Mouse (Mus musculus): ENCODE results near the gene Dip2b.

The Dip2b gene

DNA sequence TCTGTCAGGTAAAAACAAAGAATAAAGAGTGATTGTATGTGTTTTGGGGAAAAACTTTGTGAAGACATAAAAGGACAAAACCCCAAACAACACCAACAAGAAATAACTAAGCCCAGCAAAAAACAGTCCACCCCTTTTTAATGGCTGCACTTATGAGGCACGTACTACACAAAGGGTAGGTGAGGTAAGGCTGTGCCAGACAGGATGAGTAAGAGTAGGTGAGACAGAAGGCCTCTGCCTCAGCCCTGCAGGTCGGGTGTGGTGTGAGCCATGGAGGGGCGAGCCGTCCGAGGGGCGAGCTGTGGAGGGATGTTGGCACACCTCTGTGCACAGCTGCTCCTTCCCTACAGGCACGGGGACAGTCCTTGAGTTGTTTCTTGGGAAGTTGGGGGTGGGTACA lies 12.5 kb downstream of the Dip2b start:
- in situ Hi-C loops (cut with MseI, MboI) = no loop called here

DNA sequence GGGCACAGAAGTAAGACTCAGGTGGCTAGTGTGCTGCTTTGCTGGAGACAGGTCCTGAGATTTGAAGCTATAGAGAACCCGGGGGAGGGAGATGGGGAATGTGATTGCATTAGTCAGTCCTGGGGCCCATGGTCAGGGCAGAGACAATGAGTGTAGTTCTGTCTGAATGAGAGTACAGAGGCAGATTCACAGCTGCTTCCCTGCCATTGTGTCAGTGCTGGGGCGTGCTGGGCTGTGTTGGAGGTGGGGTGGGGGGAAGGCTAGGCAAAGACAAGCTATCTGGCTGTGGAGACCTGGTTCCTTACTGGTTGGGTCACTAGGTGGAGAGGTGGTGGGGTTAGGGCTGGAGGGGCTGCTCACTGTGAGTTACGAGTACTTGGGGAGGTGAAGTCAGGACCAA lies 14.3 kb downstream of the Dip2b start:
- in situ Hi-C loops (cut with MseI, MboI) = no loop called here

DNA sequence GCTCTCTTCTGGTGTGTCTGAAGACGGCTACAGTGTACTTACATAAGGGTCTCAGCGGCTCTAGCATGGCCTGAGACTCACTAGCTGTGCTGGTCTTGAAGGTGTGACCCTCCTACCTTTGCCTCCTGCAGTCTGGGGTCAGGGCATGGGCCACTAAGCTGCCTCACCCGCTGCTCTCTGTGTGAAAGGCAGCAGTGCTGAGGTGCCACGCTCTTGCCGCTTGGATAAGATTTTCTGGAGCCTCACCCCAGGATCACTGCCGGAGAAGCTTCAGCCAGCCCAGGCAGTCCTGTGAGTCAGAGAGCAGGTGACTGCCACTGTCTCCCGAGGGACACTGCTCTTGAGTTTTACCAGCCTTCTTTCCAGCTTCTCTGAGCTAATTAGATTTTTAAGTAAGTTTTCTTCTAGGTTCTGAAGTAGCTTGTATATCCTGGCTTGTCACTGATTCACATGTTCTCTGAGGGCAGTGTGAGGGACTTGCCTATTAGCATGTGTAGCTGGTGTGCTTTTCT lies 18.0 kb downstream of the Dip2b start:
- in situ Hi-C loops (cut with MseI, MboI) = no loop called here

DNA sequence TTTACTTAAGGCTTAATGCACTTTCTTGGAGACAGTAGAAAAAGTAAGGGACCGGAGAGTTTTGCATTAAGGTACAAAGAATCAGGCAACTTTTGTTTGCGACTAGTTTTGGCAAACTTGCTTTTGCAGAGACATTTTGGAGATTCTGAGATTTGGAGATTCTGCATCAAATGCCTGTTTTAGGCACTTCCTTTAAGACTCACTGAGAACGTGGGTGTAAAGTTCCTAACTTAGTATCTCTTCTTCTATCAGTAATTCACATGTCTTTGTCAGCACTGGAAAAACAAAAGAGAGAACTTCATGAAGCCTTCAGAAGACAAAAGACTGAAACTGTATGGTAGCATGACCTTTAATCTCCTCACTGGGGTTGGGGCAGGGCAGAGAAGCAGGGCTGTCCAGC lies 19.2 kb downstream of the Dip2b start:
- in situ Hi-C loops (cut with MseI, MboI) = no loop called here

DNA sequence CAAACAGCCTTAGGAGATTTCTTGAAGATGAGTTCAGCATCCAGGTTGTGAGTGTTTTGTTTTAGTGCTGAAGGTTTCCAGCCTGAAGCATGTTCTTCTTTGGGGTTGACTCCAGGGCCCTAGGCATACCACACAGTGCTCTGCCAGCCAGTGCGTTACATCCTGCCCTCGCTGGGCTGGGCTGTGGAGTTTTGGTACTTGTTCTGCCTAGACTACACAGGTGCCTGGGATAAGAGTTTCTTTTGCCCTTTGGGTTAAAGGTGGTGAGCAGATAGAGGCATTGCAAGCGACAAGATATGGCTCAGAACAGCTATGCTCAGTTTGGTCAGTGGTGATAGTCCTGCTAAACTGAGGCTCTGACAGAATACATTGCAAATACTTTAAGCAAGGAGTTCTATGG lies 19.7 kb downstream of the Dip2b start:
- in situ Hi-C loops (cut with MseI, MboI) = no loop called here

DNA sequence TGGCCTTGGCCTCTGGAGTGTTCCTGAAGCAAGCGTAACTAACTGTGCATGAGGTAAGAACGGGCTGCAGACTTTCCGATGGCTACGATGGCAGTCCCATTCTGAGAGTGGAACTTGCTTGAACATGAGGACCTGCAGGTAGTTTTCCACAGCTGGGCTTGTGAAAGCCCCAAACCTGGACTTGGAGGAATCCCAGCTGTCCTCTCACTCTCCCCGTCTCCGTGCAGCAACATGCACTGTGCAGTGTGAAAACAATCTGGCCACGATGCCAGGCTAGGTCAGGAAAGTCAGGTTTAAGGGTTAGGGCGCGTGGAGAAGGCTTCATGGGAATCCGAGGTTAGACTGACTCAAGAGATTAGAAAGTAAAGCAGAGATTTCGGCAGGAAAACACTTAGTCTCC lies 20.4 kb downstream of the Dip2b start:
- in situ Hi-C loops (cut with MseI, MboI) = no loop called here

DNA sequence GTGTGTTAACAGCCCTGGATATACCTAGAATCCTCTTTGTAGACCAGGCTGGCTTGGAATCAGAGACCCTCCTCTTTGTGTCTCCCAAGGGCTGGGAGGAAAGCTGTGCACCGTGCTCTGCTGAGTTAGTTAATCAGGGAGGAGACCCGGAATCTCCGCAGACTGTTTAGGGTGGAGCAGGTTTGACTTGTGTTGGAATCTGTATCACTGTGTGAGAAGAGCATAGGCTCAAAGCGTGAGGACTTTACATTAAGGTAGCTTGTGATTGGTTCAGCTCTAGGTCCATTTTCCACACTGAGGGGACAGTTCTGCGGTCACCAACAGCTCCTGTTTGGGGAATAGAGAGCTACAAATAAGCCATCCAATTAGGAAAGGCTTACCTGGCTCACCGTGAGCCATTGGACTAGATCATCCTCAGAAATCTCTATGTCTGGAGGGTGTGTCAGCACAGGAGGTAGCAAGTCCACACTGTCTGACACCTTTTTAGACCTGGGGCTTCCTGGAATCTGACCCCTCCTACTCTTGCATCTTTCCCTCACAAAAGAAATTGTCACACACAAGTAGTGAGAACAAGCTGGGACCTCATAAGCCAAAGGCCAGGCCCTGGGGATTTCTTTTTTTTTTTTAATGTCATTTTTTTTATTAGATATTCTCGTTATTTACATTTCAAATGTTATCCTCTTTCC lies 21.3 kb downstream of the Dip2b start:
- in situ Hi-C loops (cut with MseI, MboI) = no loop called here

DNA sequence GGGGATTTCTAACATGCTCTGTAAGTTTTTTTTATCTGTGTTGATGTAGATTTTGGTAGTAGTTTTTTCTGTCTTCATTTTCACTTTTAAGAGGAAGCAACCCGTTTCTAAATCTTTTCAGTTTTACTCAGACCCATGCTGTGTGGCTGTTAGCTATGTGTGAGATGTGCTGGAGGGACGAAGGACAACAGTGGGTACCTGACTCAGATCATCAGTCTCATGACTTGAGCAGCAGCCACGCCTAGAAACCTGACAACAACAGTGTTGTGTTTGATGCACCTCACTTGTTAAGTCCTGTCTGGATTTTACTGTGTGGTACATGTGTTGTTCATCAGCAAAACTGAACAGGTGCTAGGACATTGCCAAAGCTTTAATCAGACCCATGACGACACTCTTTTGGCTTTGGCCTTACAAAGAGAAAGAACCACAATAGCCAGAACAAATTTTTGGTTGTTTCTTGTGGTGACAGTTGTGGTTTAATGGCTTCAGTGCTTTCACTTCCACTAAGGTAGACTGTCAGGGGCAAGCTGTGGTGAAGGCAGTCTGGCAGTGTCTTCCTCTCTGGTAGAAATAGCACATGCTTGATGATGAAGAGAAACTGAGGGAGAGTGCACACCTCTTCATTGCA lies 22.2 kb downstream of the Dip2b start:
- in situ Hi-C loops (cut with MseI, MboI) = no loop called here

DNA sequence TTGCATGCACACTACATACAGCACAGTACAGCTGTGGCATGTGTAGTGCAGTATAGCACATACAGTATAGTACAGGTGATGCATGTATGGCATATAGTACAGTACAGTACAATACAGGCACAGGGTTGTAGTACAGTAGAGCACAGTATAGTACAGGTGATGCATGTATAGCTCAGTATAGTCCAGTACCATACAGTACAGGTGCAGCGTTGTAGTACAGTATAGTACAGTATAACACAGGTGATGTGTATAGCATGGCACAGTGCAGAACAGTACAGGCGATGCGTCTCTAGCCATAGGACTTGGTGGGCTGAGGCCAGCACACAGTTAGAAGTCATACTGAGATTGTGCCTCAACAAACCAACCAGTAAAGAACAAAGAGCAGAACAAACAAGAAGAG lies 22.9 kb downstream of the Dip2b start:
- in situ Hi-C loops (cut with MseI, MboI) = no loop called here

DNA sequence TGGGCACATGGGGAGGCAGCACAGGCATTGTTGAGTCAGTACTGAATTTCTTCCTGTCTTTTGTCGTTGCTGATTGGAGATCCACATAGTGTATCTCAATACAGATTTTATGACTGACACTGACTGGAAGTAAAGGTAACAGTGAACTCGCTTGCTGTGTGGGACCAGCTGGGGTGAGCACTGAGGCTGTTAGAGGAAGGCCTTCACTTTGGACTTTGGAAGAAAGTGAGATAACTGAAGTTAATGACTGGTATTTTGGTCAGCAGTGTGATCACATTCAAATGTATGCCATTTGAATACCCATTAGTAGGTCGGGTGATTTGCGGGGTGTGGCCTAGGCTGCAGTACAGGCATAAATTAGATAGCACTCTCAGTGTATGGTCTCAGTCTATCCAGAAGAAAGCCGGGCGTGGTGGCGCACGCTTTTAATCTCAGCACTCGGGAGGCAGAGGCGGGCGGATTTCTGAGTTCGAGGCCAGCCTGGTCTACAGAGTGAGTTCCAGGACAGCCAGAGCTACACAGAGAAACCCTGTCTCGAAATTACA lies 24.8 kb downstream of the Dip2b start:
- in situ Hi-C loops (cut with MseI, MboI) = no loop called here

DNA sequence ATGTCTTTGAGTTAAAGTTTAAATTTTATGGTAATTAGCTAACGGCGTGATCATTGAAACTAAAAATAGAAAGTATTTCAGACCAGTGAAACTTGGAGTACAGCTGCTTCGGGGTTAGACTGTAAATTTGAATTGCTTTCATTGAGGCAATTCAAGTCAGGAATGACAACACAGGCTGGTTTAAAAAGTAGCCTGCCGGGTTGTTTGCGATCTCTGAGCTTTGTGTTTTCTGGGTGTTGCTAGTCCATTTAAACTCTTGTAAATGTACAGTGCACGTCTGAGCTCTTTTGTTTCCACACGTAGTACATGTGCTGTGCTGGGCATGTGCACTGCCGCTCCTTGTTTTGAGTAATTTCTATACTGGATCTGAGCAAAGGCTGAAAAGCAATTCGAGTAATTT lies 28.2 kb downstream of the Dip2b start:
- in situ Hi-C loops (cut with MseI, MboI) = no loop called here

DNA sequence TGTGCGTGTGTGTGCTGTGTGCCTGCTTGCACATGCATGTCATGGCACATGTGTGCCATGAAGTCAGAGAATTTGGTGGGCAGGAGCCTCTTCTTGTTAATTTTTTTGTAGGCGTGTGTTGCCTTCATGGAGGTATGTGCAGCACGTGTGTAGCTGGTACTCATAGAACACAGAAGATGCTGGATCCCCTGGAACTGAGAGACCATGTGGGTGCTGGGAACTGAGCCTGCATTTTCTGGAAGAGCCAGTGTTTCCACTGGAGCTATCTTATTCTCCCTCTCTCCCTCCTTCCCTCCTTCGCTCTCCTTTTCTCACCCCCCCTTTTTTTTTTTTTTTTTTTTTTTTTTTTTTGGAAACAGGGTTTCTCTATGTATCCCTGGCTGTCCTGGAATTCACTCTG lies 30.6 kb downstream of the Dip2b start:
- in situ Hi-C loops (cut with MseI, MboI) = no loop called here

DNA sequence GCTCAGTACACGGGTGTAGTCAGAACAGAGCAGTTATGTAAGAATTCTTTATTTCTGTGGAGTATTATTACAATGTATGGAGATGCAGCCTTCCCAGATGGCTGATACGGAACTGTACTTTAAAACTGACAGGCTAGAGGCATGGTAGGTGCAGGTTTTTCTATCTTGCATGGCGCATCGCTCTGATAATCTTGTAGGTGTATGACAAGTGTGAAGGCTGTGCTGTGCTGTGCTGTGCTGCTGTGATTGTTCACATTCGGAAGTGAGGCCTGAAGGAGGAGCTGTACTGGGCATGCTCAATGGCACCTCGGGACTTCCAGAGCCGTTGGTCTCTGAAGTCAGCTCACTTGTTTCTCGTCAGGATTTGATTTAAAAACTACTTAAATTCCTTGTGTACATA lies 31.6 kb downstream of the Dip2b start:
- in situ Hi-C loops (cut with MseI, MboI) = no loop called here

DNA sequence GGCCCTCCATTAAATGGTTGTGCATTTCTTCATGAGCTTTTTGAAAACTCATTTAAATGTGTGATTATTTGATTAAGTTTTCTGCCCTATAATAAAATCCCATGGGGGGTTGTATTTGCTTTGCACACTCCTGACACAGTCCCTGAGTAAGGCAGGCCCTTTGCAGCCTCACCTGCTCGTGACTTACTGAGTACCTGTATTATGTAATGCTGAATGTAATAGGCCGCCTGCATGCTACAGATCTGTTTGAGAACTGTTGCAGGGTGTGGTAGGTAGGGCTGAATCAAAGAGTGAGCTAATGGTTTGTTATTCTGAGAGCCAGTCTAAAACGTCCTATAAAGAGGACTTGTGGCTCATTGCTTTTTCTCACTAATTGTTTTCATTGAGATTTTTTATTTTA lies 33.4 kb downstream of the Dip2b start:
- in situ Hi-C loops (cut with MseI, MboI) = no loop called here

DNA sequence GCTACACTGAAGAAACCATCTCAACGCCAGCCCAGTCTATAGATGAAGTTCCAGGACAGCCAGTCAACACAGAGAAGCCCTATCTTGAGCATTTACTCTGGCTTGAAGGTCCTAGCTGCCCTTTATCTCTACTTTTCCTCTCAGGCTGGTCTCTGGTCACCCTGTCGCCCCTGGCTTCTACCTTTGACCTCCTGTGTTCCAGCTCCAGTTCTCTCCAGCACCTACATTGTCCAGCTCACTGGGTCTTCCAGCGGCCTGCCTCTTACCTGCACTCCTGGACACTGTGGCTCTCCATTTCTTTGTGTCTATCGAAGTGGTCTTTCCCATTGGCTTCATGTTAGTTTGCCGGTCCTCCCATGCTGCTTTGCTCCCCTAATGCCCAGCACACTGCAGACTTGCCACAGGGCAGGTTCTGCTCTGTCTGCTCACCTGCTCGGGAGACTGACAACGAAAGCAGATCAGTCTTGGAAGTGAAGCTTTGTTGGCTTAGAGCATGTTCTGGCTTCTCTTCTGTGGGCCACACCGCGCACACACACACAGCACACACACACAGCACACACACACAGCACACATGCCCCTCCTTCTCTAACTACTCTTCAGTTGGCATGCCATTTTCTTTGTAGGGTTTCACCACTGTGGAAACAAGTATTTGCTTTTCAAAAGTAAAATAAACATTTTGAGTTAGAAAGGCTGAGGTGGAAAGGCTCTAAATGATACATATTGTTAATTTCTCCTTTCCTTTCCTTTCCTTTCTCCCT lies 35.4 kb downstream of the Dip2b start:
- in situ Hi-C loops (cut with MseI, MboI) = no loop called here

DNA sequence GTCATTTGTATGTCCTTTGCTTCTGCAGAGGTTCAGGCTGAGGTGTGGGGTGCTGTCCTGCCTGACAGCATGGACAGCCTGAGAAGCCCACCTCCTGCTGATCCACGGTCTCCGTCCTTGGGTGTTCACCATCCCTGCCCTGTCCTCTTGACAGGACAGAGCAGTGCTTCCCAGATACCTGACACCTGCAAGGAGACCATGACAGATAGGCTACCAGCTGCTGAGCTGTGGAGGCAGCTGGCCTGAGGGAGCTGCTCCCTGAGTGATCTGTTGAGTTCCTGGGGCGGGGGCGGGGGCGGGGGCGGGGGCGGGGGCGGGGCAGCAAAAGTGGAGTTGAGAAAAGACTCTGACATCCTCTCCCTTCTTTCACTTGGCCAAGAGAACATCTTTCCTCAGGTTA lies 36.3 kb downstream of the Dip2b start:
- in situ Hi-C loops (cut with MseI, MboI) = no loop called here

DNA sequence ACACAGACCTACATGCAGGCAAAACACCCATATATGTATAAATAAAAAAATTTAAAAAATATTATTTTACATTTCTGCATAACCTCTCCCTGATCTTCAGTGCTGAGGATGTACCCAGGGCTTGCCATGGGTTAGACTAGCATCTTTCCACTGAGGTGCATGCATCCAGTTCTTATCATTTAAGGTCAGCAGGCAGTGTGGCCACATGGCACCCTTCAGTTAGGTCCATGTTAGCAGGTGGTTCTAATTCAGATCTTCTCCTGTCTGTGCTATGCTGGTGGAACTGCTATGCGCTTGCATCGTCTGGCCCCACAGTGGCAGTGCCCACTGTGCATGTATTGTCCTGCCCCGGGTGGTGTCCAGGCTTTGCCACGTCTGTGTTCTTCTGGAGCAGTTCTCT lies 37.9 kb downstream of the Dip2b start:
- in situ Hi-C loops (cut with MseI, MboI) = no loop called here

DNA sequence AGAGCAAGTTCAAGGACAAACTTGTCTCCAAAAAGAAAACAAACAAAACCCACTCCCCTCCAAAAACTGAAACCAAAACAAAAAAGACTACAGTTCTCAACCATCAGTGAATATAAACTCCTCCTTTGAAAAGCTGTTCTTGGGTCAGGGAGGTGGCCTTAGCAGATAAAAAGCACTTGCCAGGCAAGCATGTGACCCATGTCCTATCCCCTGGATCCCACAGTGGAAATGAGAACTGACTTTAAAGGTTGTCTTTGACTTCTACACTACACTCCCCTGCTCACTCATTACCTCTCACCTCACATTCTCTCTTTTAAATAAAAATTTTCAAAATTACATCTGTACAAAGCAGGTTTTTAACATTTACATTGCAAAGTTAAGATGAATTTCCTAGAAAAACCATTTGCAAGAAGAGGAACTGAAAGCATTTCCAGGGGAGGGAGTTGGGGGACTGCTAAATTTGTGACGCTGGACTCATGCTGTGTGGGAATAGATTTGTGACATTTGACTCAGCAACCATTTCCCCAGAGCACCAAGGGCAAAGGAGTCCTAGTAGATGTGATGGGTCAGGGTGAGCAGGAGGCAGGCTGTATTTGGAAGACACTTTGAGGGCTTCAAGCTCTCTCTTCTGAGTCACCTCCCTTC lies 42.5 kb downstream of the Dip2b start:
- in situ Hi-C loops (cut with MseI, MboI) = no loop called here

DNA sequence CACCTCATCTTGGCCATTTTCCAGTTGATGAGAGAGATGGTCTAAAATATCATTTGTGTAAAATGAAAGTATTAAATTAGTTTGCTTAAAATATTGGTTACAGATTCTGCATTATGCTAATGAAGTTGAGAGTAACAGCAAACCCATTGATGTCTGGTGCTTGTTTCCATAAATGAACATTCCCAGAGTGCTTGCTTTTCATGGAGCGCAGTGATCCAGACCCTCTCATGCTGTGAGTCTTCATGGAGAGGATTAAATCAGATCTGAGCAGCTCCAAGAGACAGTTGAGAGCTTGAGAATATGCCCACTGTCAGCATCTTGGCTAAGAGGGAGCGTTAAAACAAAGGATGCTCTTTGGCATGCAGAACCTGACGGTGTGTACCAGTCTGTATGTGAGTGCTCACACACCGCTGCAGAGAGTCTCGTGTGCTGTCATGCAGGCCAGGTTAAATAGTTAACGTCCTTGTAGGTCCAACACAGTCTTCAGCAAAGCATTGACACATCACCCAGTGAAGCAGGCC lies 43.1 kb downstream of the Dip2b start:
- in situ Hi-C loops (cut with MseI, MboI) = no loop called here

DNA sequence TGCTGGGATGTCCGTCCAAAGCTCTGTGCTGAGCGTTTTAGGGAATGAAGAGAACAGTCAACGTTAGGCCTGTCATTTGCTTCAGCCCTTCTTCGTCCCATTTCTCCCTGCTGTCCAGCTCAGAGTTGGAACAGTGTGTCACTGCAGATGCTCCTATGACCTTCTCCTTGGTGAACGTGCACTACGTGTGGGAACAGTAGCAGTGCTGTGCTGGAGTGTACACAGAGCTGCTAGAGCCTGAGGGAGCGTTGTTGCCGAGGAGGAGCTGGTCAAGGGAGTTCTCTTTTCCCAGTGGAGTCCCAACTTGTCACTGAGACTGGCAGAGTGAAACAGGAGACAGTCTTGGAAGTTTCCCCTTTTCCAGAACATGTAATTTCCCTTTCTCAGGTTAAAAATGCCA lies 43.6 kb downstream of the Dip2b start:
- in situ Hi-C loops (cut with MseI, MboI) = no loop called here

DNA sequence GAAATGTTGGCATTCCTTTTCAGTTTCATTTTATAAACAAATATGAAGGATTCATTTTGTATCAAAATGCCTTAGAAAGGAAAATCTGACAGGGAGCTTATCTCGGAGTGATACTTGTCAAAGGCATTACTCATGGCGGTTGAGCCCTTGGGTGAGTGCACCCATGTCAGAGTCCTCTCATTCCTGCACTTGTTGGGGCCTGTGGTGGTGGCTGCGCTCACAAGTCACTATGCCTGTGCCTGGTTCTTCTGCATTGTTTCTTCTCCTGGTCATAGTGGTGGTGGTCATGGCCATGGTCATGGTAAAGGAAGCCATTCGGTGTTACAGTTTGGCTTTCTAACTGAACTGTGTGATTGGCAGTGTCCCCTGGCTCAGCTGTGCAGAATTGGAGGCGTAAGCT lies 44.3 kb downstream of the Dip2b start:
- in situ Hi-C loops (cut with MseI, MboI) = no loop called here

DNA sequence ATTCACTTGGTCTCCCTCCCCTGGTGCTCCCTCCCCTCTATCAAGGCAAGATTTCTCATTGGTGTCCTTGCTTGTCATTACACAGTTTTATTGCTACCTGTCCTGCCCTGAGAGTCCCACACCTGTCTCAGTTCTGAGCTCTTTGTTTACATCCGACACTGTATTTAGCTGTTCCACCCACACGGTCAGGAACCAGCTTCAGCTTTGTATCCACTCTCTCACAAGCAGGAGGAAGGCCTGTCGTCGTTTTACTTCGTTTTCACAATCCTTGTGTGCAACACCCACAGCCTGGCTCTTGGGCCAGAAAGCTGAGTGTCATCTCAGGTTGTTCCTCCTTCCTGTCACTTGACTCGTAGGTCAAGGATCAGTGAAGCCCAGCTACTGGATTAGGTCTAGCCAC lies 45.4 kb downstream of the Dip2b start:
- in situ Hi-C loops (cut with MseI, MboI) = no loop called here
